Mouse (Mus musculus) MEL (cell line): ENCODE measurements around the gene Vegfa.

Experiments
- CTCF ChIP-seq, 3 experiments: IDR thresholded peaks in 2 of 3; conservative IDR thresholded peaks in 1 of 3; 2 replicates each; pipeline ENCODE4 v1.5.1; 2011 to 2012; ENCODE audit warnings: low read length in 3 of 3, low read depth in 2 of 3, mild to moderate bottlenecking in 2 of 3, improper control_type of control experiment in 1 of 3, inconsistent platforms in 1 of 3, mixed read lengths in 1 of 3, moderate library complexity in 1 of 3; ENCODE audit not compliant: control insufficient read depth in 1 of 3, insufficient read depth in 1 of 3, poor library complexity in 1 of 3, severe bottlenecking in 1 of 3
- KAT2A ChIP-seq: conservative IDR thresholded peaks from 2 replicates; pipeline ENCODE4 v1.6.1; 2012; ENCODE audit warnings: low read depth, low read length, improper control_type of control experiment, inconsistent platforms
- POLR2A ChIP-seq, 2 experiments: IDR thresholded peaks; 2 replicates each; pipeline ENCODE4 v1.6.1; 2011 to 2012; ENCODE audit warnings: low read length in 2 of 2, mild to moderate bottlenecking in 2 of 2, control low read depth in 1 of 2, improper control_type of control experiment in 1 of 2, low read depth in 1 of 2, moderate library complexity in 1 of 2; ENCODE audit not compliant: control insufficient read depth in 1 of 2, insufficient read depth in 1 of 2, poor library complexity in 1 of 2
- POLR2AphosphoS5 ChIP-seq: IDR thresholded peaks from 2 replicates; pipeline ENCODE4 v1.6.1; 2012; ENCODE audit warnings: low read depth, borderline replicate concordance, mild to moderate bottlenecking, inconsistent platforms, low read length, moderate library complexity, mixed read lengths

- TF ChIP-seq CTCF (IDR thresholded peaks at IDR 0.05 in 2 of 3, conservative IDR thresholded peaks at IDR 0.05 in 1 of 3; ENCODE audit: control insufficient read depth in 1 of 3, insufficient read depth in 1 of 3, low read depth in 2 of 3, low read length in 3 of 3, poor library complexity in 1 of 3, severe bottlenecking in 1 of 3) (no peak), KAT2A (no peak), POLR2A (IDR thresholded peaks at IDR 0.05; ENCODE audit: control insufficient read depth in 1 of 2, insufficient read depth in 1 of 2, low read depth in 1 of 2, low read length in 2 of 2, poor library complexity in 1 of 2) (no peak), POLR2AphosphoS5 (no peak)
Observed at GRCm38 (mm10) chr17:46029052-46029553, 3.1 kb downstream of the Vegfa start.
